Mouse (Mus musculus) frontal cortex, adult (tissue): ENCODE data around the gene B230219D22Rik.

ENCODE experiments used
- ATAC-seq: cut with Nextera tagmentation; 2 replicates; pipeline ENCODE4 v1.9.2; 2017; ENCODE audit warnings: mild to moderate bottlenecking, moderate library complexity, mixed read lengths; ENCODE audit not compliant: low TSS enrichment

B230219D22Rik gene

GRCm38 (mm10) chr13:55727120-55727838 lies 34.4 kb downstream of the B230219D22Rik start, which contains the start of gene Pcbd2:
Gene Pcbd2 (plus strand): TSS chr13:55727368.
- ATAC-seq = peak; percentile 74

- ATAC-seq = peak; percentile 68
These were observed 34.9 kb downstream of the B230219D22Rik start for GRCm38 (mm10) chr13:55727839-55728238.

- no peak for ATAC-seq
These were observed 37.8 kb downstream of the B230219D22Rik start for GRCm38 (mm10) chr13:55730716-55731115.

- no peak for ATAC-seq
These were observed 39.2 kb downstream of the B230219D22Rik start for GRCm38 (mm10) chr13:55732121-55732520.

DNA sequence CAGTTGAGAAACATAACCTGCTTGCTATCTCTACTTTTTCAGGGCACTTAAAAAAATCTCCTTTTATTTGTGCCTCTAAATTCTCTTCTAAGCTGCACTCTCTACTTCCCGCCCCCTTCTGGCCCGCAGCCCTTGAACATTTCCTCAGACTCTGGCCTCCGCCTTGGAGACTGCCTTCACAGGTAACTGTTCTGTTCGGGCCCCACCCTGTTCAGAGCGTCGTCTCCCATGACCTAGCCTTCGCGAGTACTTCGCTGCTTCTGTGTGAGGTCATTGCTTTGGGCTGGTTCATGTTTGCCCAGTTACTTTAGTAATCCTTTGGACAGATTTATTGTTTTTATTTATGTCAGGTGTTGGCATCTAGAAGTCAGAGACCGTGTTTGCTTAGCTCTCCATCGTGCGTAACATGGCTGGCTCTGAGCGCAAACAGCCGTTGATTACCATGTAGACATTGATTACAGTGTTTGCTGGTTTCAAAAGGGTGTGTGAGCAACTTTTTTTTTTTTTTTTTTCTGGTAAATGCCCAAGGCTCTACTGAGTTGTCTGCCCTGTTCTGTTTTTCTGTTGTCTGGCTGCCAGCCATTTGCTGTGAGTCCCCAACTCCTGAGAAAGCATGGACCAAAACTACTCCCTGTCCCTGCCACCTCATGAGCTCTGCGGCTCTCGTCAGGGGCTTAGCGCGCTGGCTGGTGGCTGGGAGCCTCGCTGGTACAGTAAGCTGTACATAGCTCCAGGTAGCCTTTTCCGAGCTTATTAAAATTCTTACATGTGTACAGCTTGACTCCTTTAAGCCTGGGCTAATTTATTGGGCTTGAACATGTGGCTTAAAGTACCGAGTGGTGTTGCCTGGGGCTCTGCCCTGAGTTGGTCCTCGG lies 40.9 kb downstream of the B230219D22Rik start:
- ATAC-seq = no peak

DNA sequence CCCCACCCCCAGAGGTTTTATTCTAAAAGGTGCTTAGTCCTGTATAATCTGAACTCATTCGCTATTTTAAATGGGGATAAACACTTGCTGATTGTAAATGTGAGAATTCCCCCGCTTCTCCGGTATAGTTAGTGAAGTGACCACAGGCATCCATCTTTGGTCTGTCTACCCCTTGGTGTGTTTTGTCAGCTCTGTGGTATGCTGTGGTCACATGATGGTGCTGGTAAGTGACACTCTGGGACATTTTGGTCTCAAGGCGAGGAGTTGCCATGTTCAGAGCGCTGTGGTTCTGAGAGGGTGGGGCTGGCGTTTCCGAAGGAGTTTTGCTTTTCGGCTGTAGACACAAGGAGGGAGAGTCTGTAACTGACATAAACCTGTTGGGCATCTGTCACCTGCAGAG lies 45.0 kb downstream of the B230219D22Rik start:
- no peak for ATAC-seq

DNA sequence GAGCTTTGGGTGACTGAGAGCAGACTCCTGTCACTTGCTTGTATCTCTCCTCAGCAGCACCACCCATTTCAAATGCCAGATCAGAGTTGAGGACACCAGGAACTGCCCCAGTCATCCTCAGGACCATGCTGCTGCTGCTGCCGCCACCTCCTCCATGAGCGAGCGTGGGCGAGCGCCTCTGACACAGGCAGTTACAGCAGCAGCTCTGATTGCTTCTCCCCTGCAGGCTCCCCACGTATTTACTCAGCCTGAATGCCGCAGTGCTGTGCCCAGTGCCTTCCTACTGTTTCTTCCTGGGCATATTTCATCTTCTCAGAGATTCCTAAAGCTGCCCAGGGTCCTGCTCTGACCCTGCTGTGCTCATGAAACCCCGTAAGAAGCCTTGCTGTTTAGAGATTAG lies 49.4 kb downstream of the B230219D22Rik start:
- peak; percentile 95 for ATAC-seq
